Mouse (Mus musculus) brown adipose tissue, adult 24 weeks (tissue): ENCODE measurements around the gene Gm10799. TPM values are rescaled to one million over a fixed set of nuclear protein-coding genes. Genes with fewer than 3 reads are reported as not detected.
"Not testable (repeated sequence)": the region's sequence is repeated elsewhere in the genome, so short reads cannot be mapped to it uniquely, and the experiment has no call there.

Experiments
- H3K27ac ChIP-seq: fragments of 200-500 bp; replicated peaks from 2 replicates; pipeline ENCODE4 v1.5.1; 2012; ENCODE audit warnings: low read depth, mild to moderate bottlenecking, low read length
- H3K4me1 ChIP-seq: fragments of 200-500 bp; 2 replicates; pipeline ENCODE4 v1.6.1; 2012; ENCODE audit warnings: low read length, mixed read lengths; ENCODE audit not compliant: control insufficient read depth, insufficient read depth, insufficient read length
- H3K4me3 ChIP-seq: fragments of 200-500 bp; 2 replicates; pipeline ENCODE4 v1.5.1; 2012; ENCODE audit warnings: low read depth, mild to moderate bottlenecking, low read length, moderate library complexity; ENCODE audit not compliant: insufficient read depth
- polyA plus RNA-seq: library from polyadenylated mRNA; stranded (reverse); fragments of >200 nt; gene quantifications from 2 replicates; pipeline ENCODE4 v1.2.4, GENCODE M21; 2012; ENCODE audit not compliant: missing spikeins, insufficient read depth, insufficient read length

Gm10799 gene
- not detected in 2 replicates for polyA plus RNA-seq

- H3K27ac ChIP-seq, H3K4me3 ChIP-seq, H3K4me1 ChIP-seq: not testable (repeated sequence)
Observed at GRCm38 (mm10) chr2:104068450-104068849, at the start of gene Gm10799. Gene Gm10799 (minus strand): TSS chr2:104068550.

DNA sequence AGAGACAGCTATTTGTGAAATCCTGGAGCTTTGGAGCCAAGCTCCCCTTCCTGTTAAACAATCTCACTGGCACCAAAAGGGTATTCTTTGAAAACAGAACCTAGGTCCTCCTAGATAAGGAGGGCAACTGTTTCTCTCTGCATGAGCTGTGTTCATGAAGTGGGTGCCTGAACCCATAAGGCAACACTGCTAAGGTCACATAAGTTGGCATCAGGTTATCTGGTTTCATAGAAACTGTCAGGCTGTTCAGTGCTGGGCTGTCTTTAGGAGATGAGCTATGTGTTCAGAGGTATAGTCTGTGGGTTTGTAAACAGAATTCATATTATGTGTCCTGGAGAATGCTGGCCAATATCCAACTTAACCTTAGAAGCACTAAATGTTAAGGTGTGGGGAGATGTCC is 48.8 kb upstream of the Gm10799 start:
- not testable (repeated sequence) for H3K4me3 ChIP-seq, H3K27ac ChIP-seq
- H3K4me1 ChIP-seq, result peaks cover 11% of the 10 kb centered on the region

- no peak overlapping the region for H3K4me3 ChIP-seq
- H3K4me1 ChIP-seq, result peaks cover 3% of the 10 kb centered on the region; the same call in 1 of the 2 replicates
- H3K27ac ChIP-seq, result no peak overlapping the region
Observed at GRCm38 (mm10) chr2:104114898-104115297, 46.5 kb upstream of the Gm10799 start.

GRCm38 (mm10) chr2:104113563-104113962 is 45.2 kb upstream of the Gm10799 start:
- not testable (repeated sequence) for H3K4me3 ChIP-seq, H3K27ac ChIP-seq, H3K4me1 ChIP-seq

DNA sequence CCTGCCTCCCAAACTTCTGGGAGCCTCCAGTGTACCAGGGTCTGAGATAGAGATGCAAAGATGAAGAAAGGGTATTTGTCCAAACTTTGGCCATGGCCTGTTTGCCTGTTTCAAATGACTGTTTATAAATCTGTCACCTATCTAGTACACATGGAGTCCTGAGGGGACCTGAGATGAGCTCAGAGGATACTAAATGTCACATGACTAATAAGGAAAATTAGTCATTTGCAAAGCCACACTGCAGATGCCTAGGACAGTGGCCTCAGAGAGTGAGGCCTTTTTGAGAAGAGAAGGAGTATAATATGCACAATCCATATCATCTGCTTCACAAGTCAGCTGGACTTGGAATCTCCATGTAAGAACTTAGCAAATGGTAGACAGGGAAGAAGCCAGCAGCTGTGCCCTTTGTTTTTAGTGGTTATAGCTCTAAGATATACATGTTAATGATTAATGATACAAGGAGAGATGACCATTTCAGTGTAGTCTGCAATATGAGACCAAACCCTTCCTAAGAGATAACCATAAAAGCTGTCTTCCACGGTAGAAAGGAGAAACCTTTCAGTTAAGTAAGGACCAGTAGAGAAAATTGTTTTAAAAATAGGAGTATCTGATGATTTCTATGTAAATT is 42.9 kb upstream of the Gm10799 start:
- H3K27ac ChIP-seq, H3K4me3 ChIP-seq, H3K4me1 ChIP-seq: not testable (repeated sequence)

DNA sequence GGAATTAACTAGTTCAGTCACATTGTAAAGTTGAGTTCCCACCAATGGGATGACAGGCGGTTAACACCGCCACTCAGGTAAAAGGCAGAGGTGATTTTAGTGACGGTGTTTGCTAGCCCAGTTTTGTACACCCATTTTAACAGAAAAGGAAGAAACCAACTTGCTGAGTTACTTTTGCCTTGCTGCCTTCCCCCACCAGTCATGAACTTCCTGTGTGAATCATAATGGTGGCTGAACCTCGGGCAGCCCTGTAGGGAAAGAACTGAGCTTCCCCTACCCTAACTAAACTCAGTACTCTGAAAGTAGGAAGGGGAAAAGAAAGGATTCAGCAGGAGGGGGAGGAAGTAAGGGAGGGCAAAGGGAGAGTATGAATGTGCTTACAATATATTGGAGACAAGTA is 41.7 kb upstream of the Gm10799 start:
- no peak overlapping the region for H3K4me3 ChIP-seq
- peaks cover 6% of the 10 kb centered on the region; the same call in 1 of the 2 replicates for H3K4me1 ChIP-seq
- H3K27ac ChIP-seq, result peak overlapping the region; percentile 7; the same call in 1 of the 2 replicates

- H3K27ac ChIP-seq, result peak overlapping the region; percentile 30; the same call in 1 of the 2 replicates
- peaks cover 6% of the 10 kb centered on the region; the same call in 1 of the 2 replicates for H3K4me1 ChIP-seq
- H3K4me3 ChIP-seq, result no peak overlapping the region
Observed at GRCm38 (mm10) chr2:104109528-104109927, 41.2 kb upstream of the Gm10799 start.

- H3K27ac ChIP-seq, H3K4me1 ChIP-seq, H3K4me3 ChIP-seq: not testable (repeated sequence)
Observed at GRCm38 (mm10) chr2:104109021-104109420, 40.7 kb upstream of the Gm10799 start.

DNA sequence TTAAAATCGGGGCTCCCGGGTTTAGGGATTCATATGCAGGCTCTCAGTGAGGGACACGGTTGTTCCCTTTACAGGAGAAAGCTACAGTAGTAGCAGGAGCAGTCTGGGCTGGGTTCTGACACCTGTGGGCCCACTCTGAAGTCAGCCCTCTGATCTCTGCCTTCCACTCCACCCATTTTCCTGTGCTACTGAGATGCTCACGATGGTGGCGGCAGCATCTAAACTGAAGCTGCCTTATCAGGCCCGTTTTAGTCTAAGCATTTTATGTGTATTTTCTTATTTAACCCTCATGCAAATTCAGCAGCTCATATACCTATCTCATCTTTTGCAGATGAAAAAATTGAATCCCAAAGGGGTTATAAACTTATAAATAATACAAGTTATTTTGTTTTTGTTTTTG is 36.5 kb upstream of the Gm10799 start:
- Histone ChIP-seq H3K27ac (no peak overlapping the region), H3K4me1 (peaks cover 8% of the 10 kb centered on the region; the same call in 1 of the 2 replicates), H3K4me3 (no peak overlapping the region)

DNA sequence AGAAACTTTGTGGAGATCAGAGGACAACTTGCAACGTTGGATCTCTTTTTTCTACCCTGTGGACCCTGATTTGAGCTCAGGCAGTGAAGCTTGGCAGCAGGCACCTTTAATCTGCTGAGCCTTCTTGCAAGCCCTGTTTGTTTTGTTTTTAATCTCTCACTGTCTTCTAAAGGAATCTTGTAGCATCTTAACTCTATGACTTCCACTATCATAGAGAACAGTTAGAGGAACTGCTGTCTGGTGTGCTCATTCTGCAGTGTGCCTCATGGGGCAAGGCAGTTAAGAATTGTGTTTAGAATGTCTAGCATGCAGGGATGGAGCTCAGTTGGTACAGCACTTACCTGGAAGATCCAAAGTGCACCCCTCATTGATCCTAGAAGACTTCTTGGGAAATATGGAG is 31.6 kb upstream of the Gm10799 start:
- Histone ChIP-seq H3K4me1 (peaks cover 10% of the 10 kb centered on the region; the same call in 1 of the 2 replicates), H3K4me3 (no peak overlapping the region), H3K27ac (no peak overlapping the region)

DNA sequence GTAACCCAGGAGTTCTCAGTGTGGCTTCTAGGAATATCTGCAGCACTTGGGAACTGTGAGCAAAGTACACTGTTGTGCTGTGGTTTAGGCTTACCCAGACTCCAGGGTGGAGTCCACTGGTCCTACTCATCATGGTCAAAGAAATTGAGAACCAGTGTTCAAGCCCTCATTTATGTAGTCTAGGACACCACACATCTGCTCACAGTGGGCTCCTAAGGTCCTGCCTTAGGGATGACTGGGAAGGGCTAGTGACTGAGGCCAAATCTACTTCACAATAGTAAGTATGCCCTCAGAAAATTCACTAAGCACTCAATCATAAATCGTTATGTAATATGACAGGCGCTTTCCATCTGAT is 30.9 kb upstream of the Gm10799 start:
- no peak overlapping the region for H3K27ac ChIP-seq
- peaks cover 10% of the 10 kb centered on the region; the same call in 1 of the 2 replicates for H3K4me1 ChIP-seq
- H3K4me3 ChIP-seq, result no peak overlapping the region

DNA sequence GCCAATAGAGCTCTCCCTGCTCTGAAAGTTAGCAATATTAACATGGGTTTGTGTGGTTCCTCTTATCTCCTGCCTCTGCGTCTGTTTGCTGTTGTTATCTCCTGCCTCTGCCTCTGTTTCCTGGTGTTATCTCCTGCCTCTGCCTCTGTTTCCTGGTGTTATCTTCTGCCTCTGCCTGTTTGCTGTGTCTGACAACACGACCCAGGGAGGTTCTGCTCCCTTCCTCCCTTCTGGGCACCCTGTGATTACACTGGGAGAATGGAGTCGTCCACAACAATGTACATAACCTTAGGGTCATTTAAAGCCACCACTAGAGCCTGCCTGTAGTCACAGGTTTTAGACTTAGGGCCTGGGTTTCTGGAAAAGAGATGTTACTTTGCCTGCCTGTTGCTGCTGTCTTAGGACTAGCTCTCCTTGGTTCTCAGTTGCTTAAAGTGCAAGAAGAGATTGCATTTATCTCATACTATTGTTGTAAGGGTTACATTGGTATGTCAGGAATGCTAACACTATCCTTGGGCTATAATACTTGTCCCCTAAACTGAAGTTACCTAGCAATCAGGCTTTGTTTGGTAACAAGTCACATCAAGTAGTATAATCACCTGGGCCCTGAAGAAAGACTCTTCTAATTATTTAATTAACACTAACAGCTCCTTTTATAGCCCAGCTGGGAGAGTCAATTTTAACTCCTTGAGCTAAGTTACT is 30.3 kb upstream of the Gm10799 start:
- 0 out of 2 replicates have a peak overlapping the region, but pooled peaks have one; percentile 20 for H3K27ac ChIP-seq
- peaks cover 10% of the 10 kb centered on the region; the same call in 1 of the 2 replicates for H3K4me1 ChIP-seq
- H3K4me3 ChIP-seq, result no peak overlapping the region

GRCm38 (mm10) chr2:104097396-104097795 is 29.0 kb upstream of the Gm10799 start:
- not testable (repeated sequence) for H3K4me3 ChIP-seq, H3K4me1 ChIP-seq, H3K27ac ChIP-seq

- Histone ChIP-seq H3K27ac (peak overlapping the region; percentile 83; the same call in 1 of the 2 replicates), H3K4me3 (peak overlapping the region; percentile 71)
- H3K4me1 ChIP-seq, result not testable (repeated sequence)
Observed at GRCm38 (mm10) chr2:104096796-104097195, 28.4 kb upstream of the Gm10799 start.

- Histone ChIP-seq H3K27ac (peak overlapping the region; percentile 83), H3K4me1 (peaks cover 6% of the 10 kb centered on the region; the same call in 1 of the 2 replicates), H3K4me3 (peak overlapping the region; percentile 71)
Observed at GRCm38 (mm10) chr2:104096256-104096655, 27.9 kb upstream of the Gm10799 start.
